Mouse (Mus musculus): ENCODE results near the gene Scn3a. TPM values are rescaled to one million over a fixed set of nuclear protein-coding genes. Genes with fewer than 3 reads are reported as not detected.

Gene Scn3a
- polyA plus RNA-seq (2012; rRNA removed): 0.02 TPM in 2 replicates

GRCm38 (mm10) chr2:65566793-65567787, at the start of gene Scn3a:
Gene Scn3a, minus strand, starts transcription at chr2:65567627.

Other genes starting within 250 kb of the Scn3a start
- gene Slc38a11, start 203.6 kb downstream of the Scn3a start, polyA plus RNA-seq (2012; rRNA removed): not detected in 2 replicates
- gene Scn2a, start 53.1 kb upstream of the Scn3a start, polyA plus RNA-seq (2012; rRNA removed): 0.03 and 0.06 TPM in 2 replicates

All from liver, embryonic 14 days (tissue).